7 mouse cellular contexts compared by ENCODE assay signal in genomic region chr9:90126260-90127010, GRCm38 (mm10). TPM values are rescaled to one million over a fixed set of nuclear protein-coding genes. Genes with fewer than 3 reads are reported as not detected.
DNase-seq lines count a peak whose midpoint lies in the region; ATAC-seq and TF ChIP-seq lines count a peak whose summit lies in the region.

No protein-coding gene starts in this region.

- H3K4me2 ChIP-seq in intestine, embryonic 15.5 days (replicated peaks): peak overlapping the region; percentile 46

- H3K4me1 ChIP-seq in intestine, embryonic 15.5 days (replicated peaks): peaks cover 8% of the 10 kb centered on the region; the same call in 1 of the 2 replicates
- H3K4me1 ChIP-seq in midbrain, embryonic 10.5 days: peaks cover 13% of the 10 kb centered on the region
- peaks cover 2% of the 10 kb centered on the region; the same call in 1 of the 2 replicates for H3K4me1 ChIP-seq in small intestine, adult 2 months (ENCODE audit: control insufficient read depth, insufficient read depth, insufficient read length, low read length)

- intact Hi-C loops in left cerebral cortex, postnatal 36 days (cut with DNase I): no loop called here

- DNase-seq in adrenal gland, adult 8-10 months: peak; percentile 71
- peak; percentile 90 for DNase-seq in embryo, embryonic 11 days
- DNase-seq in gastrocnemius, postnatal 25 days: peak; percentile 66
- DNase-seq in left cerebral cortex, postnatal 36 days (ENCODE audit: low spot score in 2 of 2): peak; percentile 67 to 73
- peak; percentile 72 for DNase-seq in midbrain, embryonic 10.5 days (ENCODE audit: low spot score)

- no peak overlapping the region for H3K9ac ChIP-seq in intestine, embryonic 15.5 days

- no peak overlapping the region for H3K27ac ChIP-seq in intestine, embryonic 15.5 days
- no peak overlapping the region for H3K27ac ChIP-seq in midbrain, embryonic 10.5 days (replicated peaks)
- no peak overlapping the region for H3K27ac ChIP-seq in small intestine, adult 2 months (ENCODE audit: insufficient read depth, low read depth, low read length)

- no peaks in the 10 kb centered on the region for H3K27me3 ChIP-seq in intestine, embryonic 15.5 days (replicated peaks)
- H3K27me3 ChIP-seq in midbrain, embryonic 10.5 days (ENCODE audit: low read depth, poor library complexity, severe bottlenecking): no peaks in the 10 kb centered on the region
- no peaks in the 10 kb centered on the region for H3K27me3 ChIP-seq in small intestine, adult 2 months (ENCODE audit: control insufficient read depth, insufficient read depth, low read length)

- TF ChIP-seq CTCF in small intestine, adult 2 months (IDR thresholded peaks at IDR 0.05; ENCODE audit: extremely low read depth, insufficient read length, insufficient replicate concordance, low read depth, low read length): peak; percentile 60; the same call in 1 of the 2 replicates

- WGBS in intestine, embryonic 15.5 days: 2% methylated on average over 30 of the region's 30 CpGs
- WGBS in midbrain, embryonic 10.5 days: under 1% methylated on average over 30 of the region's 30 CpGs
- 2% methylated on average over 30 of the region's 30 CpGs for WGBS in small intestine, adult 2 months

- no peaks in the 10 kb centered on the region for H3K36me3 ChIP-seq in intestine, embryonic 15.5 days
- no peaks in the 10 kb centered on the region for H3K36me3 ChIP-seq in midbrain, embryonic 10.5 days
- no peaks in the 10 kb centered on the region for H3K36me3 ChIP-seq in small intestine, adult 2 months (ENCODE audit: control insufficient read depth, insufficient read depth, low read length)

- H3K9me3 ChIP-seq in intestine, embryonic 15.5 days: no peaks in the 10 kb centered on the region
- H3K9me3 ChIP-seq in midbrain, embryonic 10.5 days (replicated peaks): no peaks in the 10 kb centered on the region

- H3K4me3 ChIP-seq in intestine, embryonic 15.5 days (replicated peaks): peak overlapping the region; percentile 23
- H3K4me3 ChIP-seq in midbrain, embryonic 10.5 days: peak overlapping the region; percentile 47
- H3K4me3 ChIP-seq in small intestine, adult 2 months (ENCODE audit: low read depth, low read length): peak overlapping the region; percentile 38; the same call in 1 of the 2 replicates

- ATAC-seq in intestine, embryonic 15.5 days: peak; percentile 90

- TF ChIP-seq POLR2A in small intestine, adult 2 months (IDR thresholded peaks at IDR 0.05; ENCODE audit: low read depth, low read length): no peak

RNA-seq across cellular contexts. Expression of gene Morf4l1, which starts 11.9 kb away (rescaled TPM):
- total RNA-seq in adrenal gland, adult 8-10 months (2022): 100 to 1,000 TPM; 379 to 403 (median 391) TPM
- total RNA-seq in gastrocnemius, postnatal 25 days (2021): 100 to 1,000 TPM; 154 to 171 TPM
- 315 and 344 TPM in 2 replicates for polyA plus RNA-seq in intestine, embryonic 15.5 days (2015; fragmentation: Nextera tagmentation; extraction: Ambion mirVana)
- total RNA-seq in left cerebral cortex, postnatal 36 days (2021): 100 to 1,000 TPM; 412 to 425 TPM
- polyA plus RNA-seq in midbrain, embryonic 10.5 days (2016; fragmentation: Nextera tagmentation; extraction: Ambion mirVana): 603 and 629 TPM in 2 replicates
- 8.3 and 21.0 TPM in 2 replicates for polyA plus RNA-seq in small intestine, adult 2 months (2012; rRNA removed)

RNA-seq across cellular contexts. Expression of gene Adamts7, which starts 36.4 kb away (rescaled TPM):
- total RNA-seq in adrenal gland, adult 8-10 months (2022): 1 to 10 TPM; 4.9 to 6.2 (median 5.7) TPM
- 1 to 10 TPM in 1 of 2 experiments, under 1 TPM in 1; 0.67 to 1.5 TPM for total RNA-seq in gastrocnemius, postnatal 25 days (2021)
- polyA plus RNA-seq in intestine, embryonic 15.5 days (2015; fragmentation: Nextera tagmentation; extraction: Ambion mirVana): 13.6 and 14.1 TPM in 2 replicates
- total RNA-seq in left cerebral cortex, postnatal 36 days (2021): under 1 TPM; 0.30 to 0.43 TPM
- polyA plus RNA-seq in midbrain, embryonic 10.5 days (2016; fragmentation: Nextera tagmentation; extraction: Ambion mirVana): 16.7 and 21.0 TPM in 2 replicates
- 2.8 and 4.1 TPM in 2 replicates for polyA plus RNA-seq in small intestine, adult 2 months (2012; rRNA removed)
